Mouse (Mus musculus): ENCODE results near the gene Il17rc.

Gene Il17rc

GRCm38 (mm10) chr6:113499346-113499745, 28.1 kb downstream of the Il17rc start:
- no peak for DNase-seq (ENCODE audit: low spot score)

- DNase-seq (ENCODE audit: low spot score) = peak; percentile 68
Observed at GRCm38 (mm10) chr6:113501388-113502084, 30.3 kb downstream of the Il17rc start, which contains the start of gene Prrt3. TSS of gene Prrt3 (minus strand) at chr6:113501931.

GRCm38 (mm10) chr6:113502801-113503200, 31.6 kb downstream of the Il17rc start:
- no peak for DNase-seq (ENCODE audit: low spot score)

- no peak for DNase-seq (ENCODE audit: low spot score)
Observed at GRCm38 (mm10) chr6:113505689-113506088, 34.5 kb downstream of the Il17rc start.

GRCm38 (mm10) chr6:113507130-113507529, 35.9 kb downstream of the Il17rc start:
- DNase-seq (ENCODE audit: low spot score) = no peak

- no peak for DNase-seq (ENCODE audit: low spot score)
Observed at GRCm38 (mm10) chr6:113508272-113508946, 37.2 kb downstream of the Il17rc start.

GRCm38 (mm10) chr6:113508947-113509280, 37.7 kb downstream of the Il17rc start:
- no peak for DNase-seq (ENCODE audit: low spot score)

- DNase-seq (ENCODE audit: low spot score) = no peak
Observed at GRCm38 (mm10) chr6:113513944-113514343, 42.7 kb downstream of the Il17rc start.

GRCm38 (mm10) chr6:113514600-113514999, 43.4 kb downstream of the Il17rc start:
- no peak for DNase-seq (ENCODE audit: low spot score)

GRCm38 (mm10) chr6:113517434-113518080, 46.3 kb downstream of the Il17rc start:
- DNase-seq (ENCODE audit: low spot score) = no peak

GRCm38 (mm10) chr6:113522310-113522709, 51.1 kb downstream of the Il17rc start:
- no peak for DNase-seq (ENCODE audit: low spot score)

GRCm38 (mm10) chr6:113523420-113523819, 52.2 kb downstream of the Il17rc start:
- DNase-seq (ENCODE audit: low spot score) = no peak

- peak; percentile 89 for DNase-seq (ENCODE audit: low spot score)
Observed at GRCm38 (mm10) chr6:113530932-113531839, 60.0 kb downstream of the Il17rc start, which contains the start of the genes Emc3 and Fancd2. TSS of gene Emc3 (minus strand) at chr6:113531652. TSS of gene Fancd2 (plus strand) at chr6:113531682.

GRCm38 (mm10) chr6:113531840-113532404, 60.7 kb downstream of the Il17rc start:
- DNase-seq (ENCODE audit: low spot score) = no peak
